Mouse (Mus musculus) gonadal fat pad, adult 2 months (tissue): Measurements from ENCODE around the gene Hsd11b2. TPM values are rescaled to one million over a fixed set of nuclear protein-coding genes. Genes with fewer than 3 reads are reported as not detected.
"Not testable (repeated sequence)": the region's sequence is repeated elsewhere in the genome, so short reads cannot be mapped to it uniquely, and the experiment has no call there.

Experiments
- DNase-seq: peaks from one replicate; pipeline ENCODE4 v3.0.0-alpha.2; 2012; ENCODE audit warnings: low read depth
- polyA plus RNA-seq: library from polyadenylated mRNA; depleted of rRNA; stranded (reverse); fragments of >200 nt; gene quantifications from 2 replicates; pipeline ENCODE4 v1.2.3, GENCODE M21; 2012; rRNA removed

Gene Hsd11b2
- polyA plus RNA-seq, 1 experiment, result 1.4 TPM

GRCm38 (mm10) chr8:105562863-105563262 lies 44.3 kb downstream of the Hsd11b2 start:
- DNase-seq, result no peak

- no peak for DNase-seq
Observed at GRCm38 (mm10) chr8:105563871-105564270, 45.3 kb downstream of the Hsd11b2 start.

DNA sequence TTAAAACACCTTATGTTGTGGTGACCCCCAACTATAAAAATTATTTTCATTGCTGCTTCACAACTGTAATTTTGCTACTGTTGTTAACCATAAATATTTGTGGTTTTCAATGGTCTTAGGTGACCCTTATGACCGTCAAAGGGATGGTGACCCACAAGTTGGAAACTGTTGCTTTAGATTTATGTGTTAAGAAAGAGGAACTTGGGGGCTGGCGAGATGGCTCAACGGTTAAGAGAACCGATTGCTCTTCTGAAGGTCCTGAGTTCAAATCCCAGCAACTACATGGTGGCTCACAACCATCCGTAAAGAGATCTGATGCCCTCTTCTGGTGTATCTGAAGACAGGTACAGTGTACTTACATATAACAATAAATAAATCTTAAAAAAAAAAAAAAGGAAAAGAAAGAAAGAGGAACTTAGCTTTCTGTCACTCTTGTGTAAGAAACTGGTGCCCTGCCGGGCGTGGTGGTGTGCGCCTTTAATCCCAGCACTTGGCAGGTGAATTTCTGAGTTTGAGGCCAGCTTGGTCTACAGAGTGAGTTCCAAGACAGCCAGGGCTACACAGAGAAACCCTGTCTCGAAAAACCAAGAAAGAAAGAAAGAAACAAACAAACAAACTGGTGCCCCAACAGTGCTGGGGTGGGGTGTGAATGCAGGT lies 46.1 kb downstream of the Hsd11b2 start:
- DNase-seq, result not testable (repeated sequence)

GRCm38 (mm10) chr8:105565401-105565881 lies 46.9 kb downstream of the Hsd11b2 start:
- DNase-seq, result no peak

GRCm38 (mm10) chr8:105565952-105566702 lies 47.6 kb downstream of the Hsd11b2 start, which contains the start of gene Atp6v0d1:
Gene Atp6v0d1, minus strand, starts transcription at chr8:105566047.
- peak; percentile 87 for DNase-seq

GRCm38 (mm10) chr8:105566703-105567595 lies 48.4 kb downstream of the Hsd11b2 start:
- DNase-seq, result no peak

- no peak for DNase-seq
Observed at GRCm38 (mm10) chr8:105571810-105572209, 53.3 kb downstream of the Hsd11b2 start.

DNA sequence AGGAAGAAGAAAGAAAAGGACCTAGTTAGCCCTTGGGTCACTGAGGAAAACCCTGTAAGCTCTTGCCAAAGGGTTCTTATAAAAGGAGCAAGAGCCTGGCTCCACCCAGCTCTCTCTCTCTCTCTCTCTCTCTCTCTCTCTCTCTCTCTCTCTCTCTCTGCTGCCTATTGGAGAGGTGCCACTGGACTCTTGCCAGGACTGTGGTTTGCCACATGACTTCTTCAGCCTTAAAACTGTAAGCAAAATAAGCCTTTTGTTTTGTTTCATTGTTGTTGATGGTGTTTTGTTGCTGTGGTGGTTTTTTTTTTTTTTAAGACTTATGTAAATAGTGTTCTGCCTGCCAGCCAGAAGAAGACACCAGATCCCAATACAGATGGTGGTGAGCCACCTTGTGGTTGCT lies 54.9 kb downstream of the Hsd11b2 start:
- DNase-seq, result no peak

Other genes starting within 250 kb of the Hsd11b2 start
- 1.6 and 2.0 TPM in 2 replicates for gene Hsf4, start 249.0 kb upstream of the Hsd11b2 start, polyA plus RNA-seq
- gene Nol3, start 242.6 kb upstream of the Hsd11b2 start, polyA plus RNA-seq, result 5.9 and 8.6 TPM in 2 replicates
- gene 4931428F04Rik, start 228.9 kb upstream of the Hsd11b2 start, polyA plus RNA-seq, result 5.3 and 5.4 TPM in 2 replicates
- 6.3 and 9.6 TPM in 2 replicates for gene Exoc3l, start 222.7 kb upstream of the Hsd11b2 start, polyA plus RNA-seq
- 83.7 and 88.9 TPM in 2 replicates for gene E2f4, start 221.1 kb upstream of the Hsd11b2 start, polyA plus RNA-seq
- gene Elmo3, start 213.2 kb upstream of the Hsd11b2 start, polyA plus RNA-seq, result 39.3 and 39.9 TPM in 2 replicates
- 11.5 and 12.6 TPM in 2 replicates for gene Lrrc29, start 192.5 kb upstream of the Hsd11b2 start, polyA plus RNA-seq
- 74.9 and 103 TPM in 2 replicates for gene Tmem208, start 192.4 kb upstream of the Hsd11b2 start, polyA plus RNA-seq
- 17.8 and 19.6 TPM in 2 replicates for gene Fhod1, start 170.8 kb upstream of the Hsd11b2 start, polyA plus RNA-seq
- gene Slc9a5, start 169.9 kb upstream of the Hsd11b2 start, polyA plus RNA-seq, result 2.9 and 3.7 TPM in 2 replicates
- 2.4 and 2.7 TPM in 2 replicates for gene Plekhg4, start 145.5 kb upstream of the Hsd11b2 start, polyA plus RNA-seq
- gene Kctd19, start 105.3 kb upstream of the Hsd11b2 start, polyA plus RNA-seq, result 0.23 and 0.89 TPM in 2 replicates
- 1.8 and 2.3 TPM in 2 replicates for gene Lrrc36, start 105.2 kb upstream of the Hsd11b2 start, polyA plus RNA-seq
- gene Tppp3, start 47.2 kb upstream of the Hsd11b2 start, polyA plus RNA-seq, result 63.4 and 71.3 TPM in 2 replicates
- 37.2 and 43.5 TPM in 2 replicates for gene Zdhhc1, start 21.9 kb upstream of the Hsd11b2 start, polyA plus RNA-seq
- 163 and 172 TPM in 2 replicates for gene Atp6v0d1, start 47.3 kb downstream of the Hsd11b2 start, polyA plus RNA-seq
- 17.2 and 22.1 TPM in 2 replicates for gene Ripor1, start 86.5 kb downstream of the Hsd11b2 start, polyA plus RNA-seq
- 12.2 and 19.0 TPM in 2 replicates for gene Ctcf, start 117.8 kb downstream of the Hsd11b2 start, polyA plus RNA-seq
- 0.45 TPM in 1 of 2 replicates, not detected in the other for gene Agrp, start 118.6 kb downstream of the Hsd11b2 start, polyA plus RNA-seq
- 0.60 and 0.81 TPM in 2 replicates for gene Carmil2, start 167.5 kb downstream of the Hsd11b2 start, polyA plus RNA-seq
- gene Acd, start 182.3 kb downstream of the Hsd11b2 start, polyA plus RNA-seq, result 31.7 and 35.4 TPM in 2 replicates
- 23.5 and 24.1 TPM in 2 replicates for gene Pard6a, start 182.4 kb downstream of the Hsd11b2 start, polyA plus RNA-seq
- gene 4933405L10Rik, start 188.9 kb downstream of the Hsd11b2 start, polyA plus RNA-seq, result 0.15 TPM in 1 of 2 replicates, not detected in the other
- gene Enkd1, start 189.5 kb downstream of the Hsd11b2 start, polyA plus RNA-seq, result 5.8 and 8.4 TPM in 2 replicates
- 5.3 and 6.7 TPM in 2 replicates for gene Gfod2, start 239.9 kb downstream of the Hsd11b2 start, polyA plus RNA-seq